Mouse (Mus musculus): ENCODE data around the gene Exoc3l. TPM values are rescaled to one million over a fixed set of nuclear protein-coding genes. Genes with fewer than 3 reads are reported as not detected.

The Exoc3l gene
- total RNA-seq (2014; fragmentation: Nextera tagmentation) = not detected in 2 replicates
- total RNA-seq (2017) = 0.60 and 2.5 TPM in 2 replicates

DNA sequence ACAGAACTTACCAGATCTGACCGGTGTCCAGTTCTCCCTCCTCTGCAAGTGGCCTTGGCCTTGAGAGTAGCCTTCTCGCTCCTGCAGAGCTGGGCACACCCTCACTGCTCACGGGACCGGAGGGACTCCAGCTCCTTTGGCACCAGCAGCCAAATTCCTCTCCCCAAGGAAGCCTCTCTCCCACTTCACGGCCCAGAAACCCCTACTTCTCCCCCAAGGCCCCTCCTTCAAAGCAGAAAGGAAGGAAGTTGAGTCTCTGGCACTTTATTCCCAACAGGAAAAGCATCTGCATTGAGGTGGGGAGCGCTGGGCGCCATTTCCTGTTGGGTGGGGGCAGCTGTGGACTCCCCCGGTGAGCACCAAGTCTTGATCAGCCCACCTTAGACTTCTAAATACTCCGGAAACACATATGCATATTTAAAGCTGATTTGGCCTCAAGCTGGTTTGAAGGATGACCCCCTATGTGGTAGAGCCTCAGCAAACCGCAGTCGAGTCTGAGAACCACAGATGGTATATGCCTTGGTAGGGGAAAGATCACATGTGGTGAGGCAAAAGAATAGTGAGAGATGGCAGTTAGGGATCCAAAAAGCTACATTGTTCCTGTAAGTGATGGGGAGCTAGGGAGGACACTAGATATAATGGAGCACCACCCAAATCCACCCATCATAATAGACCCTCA is at the start of gene Exoc3l:
TSS of gene Exoc3l (minus strand) at position 207 of the 679 bp plus-strand sequence.
- 0 out of 2 replicates have a peak, but pooled peaks have one; percentile 10 for ATAC-seq (replicated peaks; ENCODE audit: poor library complexity, severe bottlenecking)

DNA sequence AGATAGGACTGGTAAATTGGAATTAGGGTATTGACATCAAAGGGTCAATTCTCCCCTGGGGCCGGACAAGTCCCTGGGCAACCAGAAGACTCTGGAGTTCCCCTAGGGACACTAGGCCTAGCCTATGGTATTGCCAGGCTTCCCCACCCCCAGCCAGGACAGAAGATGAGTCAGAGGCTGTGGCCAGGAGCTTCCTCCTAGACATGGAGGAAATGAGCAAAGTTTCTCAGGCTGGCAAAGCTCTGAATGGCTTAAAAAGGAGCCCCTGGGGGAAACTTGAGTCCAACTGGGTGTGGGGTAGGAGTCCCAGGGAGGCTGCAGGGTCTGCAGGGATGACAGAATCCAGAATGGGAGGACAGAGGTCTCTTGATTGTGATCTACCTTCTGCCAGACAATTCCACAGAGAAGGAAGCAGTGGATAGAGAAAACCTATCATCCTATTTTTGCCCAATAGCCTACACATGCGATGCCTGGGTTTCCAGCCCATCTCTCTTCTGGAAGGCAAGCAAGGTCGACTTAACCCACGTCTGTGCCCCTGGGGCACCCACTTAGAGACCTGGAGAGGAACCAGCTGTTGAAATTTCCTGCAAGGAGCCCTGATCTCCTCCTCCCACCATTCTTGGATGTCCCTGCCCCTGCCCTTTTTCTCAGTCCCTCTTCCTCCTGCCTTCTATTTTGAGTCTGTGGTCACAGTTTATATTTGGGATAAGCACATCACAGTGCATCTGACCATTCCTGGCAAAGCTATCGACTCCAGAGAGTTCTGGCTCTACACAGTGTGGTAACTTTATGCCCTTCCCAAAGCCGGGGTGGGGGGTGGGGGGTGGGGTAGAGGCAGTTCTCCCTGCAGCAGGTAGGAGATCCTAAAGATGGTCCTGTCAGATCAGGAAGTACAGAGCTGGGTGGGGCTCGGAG is 49.4 kb upstream of the Exoc3l start:
- peak; percentile 60 for ATAC-seq (replicated peaks; ENCODE audit: poor library complexity, severe bottlenecking)

DNA sequence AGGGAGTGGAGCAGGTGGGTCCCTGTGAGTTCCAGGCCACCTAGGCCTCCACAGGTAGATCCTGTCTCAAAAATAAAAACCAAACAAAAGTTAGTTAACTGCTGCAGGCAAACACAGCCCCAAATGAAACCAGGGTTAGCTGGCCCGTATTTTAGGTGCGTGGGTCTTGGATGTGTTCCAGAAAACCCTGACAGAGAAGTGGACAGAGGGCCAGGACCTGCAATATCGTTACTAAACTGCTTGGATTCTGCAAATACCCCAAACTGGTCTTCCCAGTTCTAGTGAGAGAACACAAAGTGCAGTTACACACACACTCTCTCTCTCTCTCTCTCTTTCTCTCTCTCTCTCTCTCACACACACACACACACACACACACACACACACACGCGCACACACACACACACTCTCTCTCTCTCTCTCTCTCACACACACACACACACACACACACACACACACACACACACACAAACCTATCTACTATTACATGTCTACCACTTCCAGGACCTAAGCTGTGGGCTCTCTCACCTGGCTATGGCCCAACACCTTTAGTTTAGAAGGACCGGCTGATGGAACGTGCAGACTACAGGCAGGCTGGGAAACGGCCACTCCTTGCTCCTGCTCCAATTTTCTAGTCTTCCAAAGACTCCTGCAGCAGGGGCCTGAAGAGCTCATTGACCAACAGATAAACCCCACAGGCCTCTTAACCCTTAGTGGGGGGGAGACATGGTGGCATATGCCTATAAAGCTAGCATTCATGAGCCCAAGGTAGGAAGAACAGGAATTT is 48.1 kb upstream of the Exoc3l start:
- ATAC-seq (replicated peaks; ENCODE audit: poor library complexity, severe bottlenecking) = no peak

DNA sequence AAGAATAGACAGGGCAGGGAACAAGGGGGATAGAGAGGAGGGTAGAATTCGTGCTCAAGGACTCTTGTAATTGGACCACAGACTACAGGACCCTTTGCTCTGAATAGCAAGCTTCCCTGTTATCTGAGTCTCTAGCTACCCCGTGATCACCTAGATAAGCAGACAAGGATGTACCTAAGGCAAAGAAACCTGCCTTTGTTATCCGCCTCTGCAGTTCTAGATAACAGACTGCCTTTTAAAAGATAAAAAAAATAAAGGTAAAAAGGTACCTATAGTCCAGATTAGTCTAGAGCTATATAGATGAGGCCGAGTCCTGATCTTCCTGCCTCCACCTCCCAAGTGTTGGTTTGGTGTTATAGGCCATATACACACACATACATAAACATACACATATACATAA is 46.9 kb upstream of the Exoc3l start:
- no peak for ATAC-seq (replicated peaks; ENCODE audit: poor library complexity, severe bottlenecking)

DNA sequence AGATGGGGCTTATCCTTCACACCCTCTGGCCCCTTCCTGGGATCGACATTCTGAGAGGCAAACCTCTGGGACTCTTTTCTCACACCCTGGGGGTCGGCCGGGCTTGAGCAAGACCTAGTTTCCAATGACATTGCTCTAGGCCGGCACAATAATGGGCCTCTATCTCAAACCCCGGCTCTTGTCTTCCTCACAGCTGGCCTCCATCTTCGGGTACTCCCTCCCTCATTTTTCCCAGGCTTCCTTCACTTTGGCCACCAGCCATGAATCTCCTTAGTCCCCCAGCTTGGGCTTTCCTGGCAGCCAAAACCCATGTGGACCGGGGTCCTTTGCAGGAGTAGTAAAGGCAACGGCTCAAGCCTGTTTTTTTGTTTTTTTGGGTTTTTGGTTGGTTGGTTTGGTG is 45.5 kb upstream of the Exoc3l start:
- ATAC-seq (replicated peaks; ENCODE audit: poor library complexity, severe bottlenecking) = no peak

DNA sequence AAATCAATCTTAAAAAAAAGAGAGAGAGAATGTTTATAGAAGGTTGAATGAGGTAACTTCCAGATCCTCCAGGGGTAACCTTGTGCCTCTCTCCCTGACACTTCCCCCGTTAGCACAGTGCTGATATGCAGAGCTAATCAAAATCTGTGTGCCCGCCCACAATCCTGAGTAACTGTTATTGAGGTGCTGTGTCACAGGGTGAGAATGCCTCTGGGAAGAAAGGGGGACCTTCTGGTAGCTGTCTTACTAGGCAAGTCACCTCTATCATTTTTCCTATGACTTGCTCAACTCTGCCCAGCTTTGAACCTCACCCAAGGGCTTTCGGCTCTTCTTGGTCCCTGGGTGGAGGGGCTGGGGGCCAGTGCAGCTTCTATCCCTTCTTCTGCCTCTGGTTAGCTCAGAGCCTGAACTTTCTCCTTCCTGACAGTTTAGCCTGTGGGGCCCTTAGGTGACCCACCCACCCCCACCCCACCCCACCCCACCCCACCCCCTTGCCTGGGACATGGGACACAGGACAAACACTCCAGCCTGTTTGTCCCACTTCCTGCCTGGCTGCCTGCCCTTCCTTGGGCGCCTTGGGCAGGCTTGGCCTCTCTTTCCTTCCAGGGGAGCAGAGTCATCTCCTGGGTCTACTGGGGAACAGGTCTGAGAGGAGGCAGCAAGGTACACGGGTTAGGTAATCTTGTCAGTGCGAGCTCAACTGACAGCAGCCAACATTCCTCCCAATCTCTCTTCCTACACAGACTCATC is 44.2 kb upstream of the Exoc3l start:
- ATAC-seq (replicated peaks; ENCODE audit: poor library complexity, severe bottlenecking) = peak; percentile 47

DNA sequence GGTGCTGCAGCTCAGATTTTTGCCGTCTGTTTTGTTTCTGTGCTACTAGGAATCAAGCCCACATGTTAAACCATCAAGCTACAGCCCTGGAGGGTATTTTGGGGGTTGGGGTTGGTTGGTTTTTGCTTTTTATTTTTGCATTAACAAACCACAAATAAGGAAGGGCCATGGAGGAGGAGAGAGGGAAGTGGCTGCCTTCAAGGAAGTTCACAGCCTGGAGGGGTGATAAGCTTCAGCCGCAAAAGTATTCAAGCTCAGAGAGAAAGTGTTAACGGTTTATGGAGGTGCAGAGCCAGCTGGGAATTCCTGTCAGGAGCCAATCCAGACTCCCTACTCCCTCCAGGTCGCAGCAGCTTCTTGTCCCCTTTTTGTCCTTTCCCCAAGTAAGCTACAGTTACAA is 43.1 kb upstream of the Exoc3l start:
- ATAC-seq (replicated peaks; ENCODE audit: poor library complexity, severe bottlenecking) = peak; percentile 65

DNA sequence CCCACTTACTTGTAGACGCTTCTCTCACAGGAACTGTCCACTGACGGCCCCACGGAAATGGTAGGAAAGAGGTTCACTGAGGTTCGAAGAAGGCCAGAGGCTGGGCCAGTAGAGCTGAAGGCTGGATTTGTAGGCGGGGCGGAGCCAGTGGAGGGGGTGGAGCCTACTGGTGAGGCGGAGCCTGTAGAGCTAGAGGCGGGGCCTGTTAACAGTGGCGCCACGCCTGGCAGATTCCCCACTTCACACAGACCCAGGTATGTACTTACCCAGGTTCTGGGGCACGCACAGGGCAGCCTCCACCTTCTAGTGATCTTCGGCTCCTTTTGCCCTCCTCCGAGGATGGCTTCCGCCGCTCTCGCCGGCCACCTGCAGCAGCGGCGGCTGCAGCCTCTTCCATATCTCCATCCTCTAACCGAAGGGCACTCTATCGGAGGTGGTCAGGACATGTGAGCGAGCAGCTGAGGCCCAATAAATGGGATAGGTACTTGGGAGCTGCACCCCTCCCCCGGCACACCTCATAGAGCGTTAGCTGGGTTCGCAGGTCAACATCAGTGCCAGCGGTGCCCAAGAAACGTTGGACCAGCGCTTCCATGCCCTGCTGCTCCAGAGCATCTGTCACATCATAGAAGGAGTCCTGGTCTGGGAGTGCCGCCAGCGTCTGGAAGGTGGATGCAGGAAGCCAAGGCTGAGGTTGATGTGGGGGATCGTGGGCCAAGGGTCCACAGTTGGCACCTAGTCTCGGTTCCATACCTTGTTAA is 40.7 kb upstream of the Exoc3l start:
- ATAC-seq (replicated peaks; ENCODE audit: poor library complexity, severe bottlenecking) = no peak

DNA sequence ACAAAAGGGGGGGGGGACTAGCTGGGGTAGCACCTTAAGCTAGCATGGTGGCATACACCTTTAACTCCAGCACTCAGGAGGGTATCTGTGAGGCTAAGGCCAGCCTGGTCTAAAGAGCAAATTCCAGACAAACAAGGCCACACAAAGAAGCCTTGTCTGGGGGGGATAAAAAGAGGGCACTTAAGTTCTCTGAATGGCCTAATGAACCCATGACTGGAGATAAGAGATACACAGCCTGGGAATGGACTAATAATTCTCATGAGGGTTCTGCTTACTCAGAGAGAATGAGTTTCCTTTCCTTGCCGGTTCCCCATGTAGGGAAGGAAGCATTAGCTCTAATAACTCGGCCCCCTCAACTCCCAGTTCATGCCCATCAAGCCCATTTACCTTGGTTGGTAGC is 36.6 kb upstream of the Exoc3l start:
- no peak for ATAC-seq (replicated peaks; ENCODE audit: poor library complexity, severe bottlenecking)

DNA sequence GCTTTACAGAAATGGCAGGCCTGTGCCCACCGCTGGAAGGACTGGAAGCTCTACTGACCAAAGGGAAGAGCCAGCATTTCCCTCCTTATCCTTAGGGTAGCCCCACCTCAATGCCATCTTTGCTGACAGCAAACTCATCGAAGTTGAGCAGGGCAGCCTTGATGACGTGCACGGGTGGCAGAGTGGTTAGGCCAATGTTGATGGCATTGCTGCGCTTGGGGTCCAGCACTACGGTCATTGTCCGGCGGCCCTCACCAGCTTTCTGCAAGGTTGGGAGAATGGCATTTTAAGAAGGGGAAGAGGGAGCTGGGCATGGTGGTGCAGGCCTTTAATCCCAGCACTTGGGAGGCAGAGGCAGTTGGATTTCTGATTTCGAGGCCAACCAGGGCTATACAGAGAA is 36.0 kb upstream of the Exoc3l start:
- ATAC-seq (replicated peaks; ENCODE audit: poor library complexity, severe bottlenecking) = no peak

DNA sequence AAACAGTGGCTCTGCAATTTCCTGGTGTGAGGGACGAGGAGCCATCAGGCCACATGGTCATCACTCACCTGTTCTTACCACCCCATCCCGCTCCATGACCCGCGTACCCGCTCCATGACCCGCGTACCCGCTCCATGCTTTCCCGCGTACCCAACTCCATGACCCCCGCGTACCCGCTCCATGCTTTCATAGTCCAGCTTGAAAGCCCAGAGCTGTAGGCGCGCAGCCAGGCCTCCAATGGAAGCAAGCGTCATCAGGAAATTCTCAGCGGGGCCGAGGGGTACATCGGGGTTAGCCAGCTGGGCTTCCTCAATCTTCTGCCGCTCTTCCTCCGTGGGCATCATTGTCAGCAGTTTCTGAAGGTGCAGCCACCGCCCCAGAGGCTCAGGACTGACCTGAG is 35.6 kb upstream of the Exoc3l start:
- no peak for ATAC-seq (replicated peaks; ENCODE audit: poor library complexity, severe bottlenecking)

DNA sequence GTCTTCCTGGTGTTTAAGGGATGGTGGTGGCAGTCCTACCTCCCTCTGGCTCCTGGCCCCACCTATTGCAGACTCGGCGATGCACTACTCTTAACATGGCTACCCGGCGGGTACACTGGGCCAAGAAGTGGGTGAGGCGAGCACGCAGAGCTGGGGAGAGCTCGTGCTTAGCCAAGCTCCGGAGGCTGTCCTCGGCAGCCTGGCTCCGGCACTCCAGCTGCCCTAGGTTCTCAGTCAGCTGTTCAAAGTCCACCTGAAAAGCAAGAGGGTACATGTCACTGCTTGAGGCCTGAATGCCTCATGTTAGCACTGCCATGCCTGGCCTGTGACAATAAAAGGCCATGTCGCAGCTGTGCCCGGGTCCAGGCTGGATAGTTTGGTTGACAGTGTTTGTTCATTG is 34.4 kb upstream of the Exoc3l start:
- no peak for ATAC-seq (replicated peaks; ENCODE audit: poor library complexity, severe bottlenecking)

DNA sequence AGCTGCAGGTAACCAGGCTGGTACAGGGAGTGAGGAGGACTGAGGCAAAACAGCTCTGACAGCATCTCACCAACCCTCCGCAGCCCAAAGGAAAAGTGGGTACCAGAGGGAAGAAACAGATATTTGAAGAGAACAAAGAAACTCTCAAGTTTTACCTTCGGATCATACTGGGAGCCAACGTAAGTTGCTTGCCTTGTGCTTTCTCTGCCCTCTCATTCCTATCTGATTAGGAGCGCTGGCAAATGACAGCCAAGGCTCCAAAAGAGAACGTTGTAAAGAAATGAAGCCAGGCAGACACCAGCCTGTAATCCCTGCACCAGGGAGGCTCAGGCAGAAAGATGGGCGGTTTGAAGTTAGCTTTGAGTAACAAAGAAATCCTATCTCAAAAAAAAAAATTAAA is 31.1 kb upstream of the Exoc3l start:
- no peak for ATAC-seq (replicated peaks; ENCODE audit: poor library complexity, severe bottlenecking)

DNA sequence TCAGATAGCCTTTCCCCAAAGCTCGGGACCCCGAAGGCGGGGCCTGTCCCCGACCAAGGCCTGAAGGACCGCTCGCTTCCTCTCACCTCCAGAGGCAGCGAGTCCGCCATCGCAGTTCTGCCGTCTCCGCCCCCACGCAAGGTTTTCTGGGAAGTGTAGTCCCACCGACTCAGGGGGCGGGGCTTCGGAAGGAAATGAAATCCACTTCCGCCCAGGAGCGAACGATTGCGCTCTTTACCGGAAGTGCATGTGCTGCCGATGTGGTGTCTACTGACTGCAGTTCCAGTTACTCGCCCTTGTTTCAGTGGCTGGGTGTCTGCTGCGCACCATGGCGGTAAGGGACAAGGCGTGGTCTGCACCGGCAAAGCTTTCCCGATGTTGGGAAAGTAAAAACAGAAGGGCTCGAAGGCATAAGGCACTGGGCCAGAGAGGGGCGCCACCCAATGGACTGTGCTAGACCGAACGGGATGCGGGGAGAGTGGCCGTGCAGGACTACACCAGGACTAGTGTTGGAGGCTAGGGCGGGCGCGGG is 30.3 kb upstream of the Exoc3l start, which contains the start of the genes Lrrc29 and Tmem208:
TSS of gene Lrrc29 (minus strand) at position 138 of the 532 bp plus-strand sequence.
TSS of gene Tmem208 (plus strand) at position 214 of the 532 bp plus-strand sequence.
- peak; percentile 94 for ATAC-seq (replicated peaks; ENCODE audit: poor library complexity, severe bottlenecking)

DNA sequence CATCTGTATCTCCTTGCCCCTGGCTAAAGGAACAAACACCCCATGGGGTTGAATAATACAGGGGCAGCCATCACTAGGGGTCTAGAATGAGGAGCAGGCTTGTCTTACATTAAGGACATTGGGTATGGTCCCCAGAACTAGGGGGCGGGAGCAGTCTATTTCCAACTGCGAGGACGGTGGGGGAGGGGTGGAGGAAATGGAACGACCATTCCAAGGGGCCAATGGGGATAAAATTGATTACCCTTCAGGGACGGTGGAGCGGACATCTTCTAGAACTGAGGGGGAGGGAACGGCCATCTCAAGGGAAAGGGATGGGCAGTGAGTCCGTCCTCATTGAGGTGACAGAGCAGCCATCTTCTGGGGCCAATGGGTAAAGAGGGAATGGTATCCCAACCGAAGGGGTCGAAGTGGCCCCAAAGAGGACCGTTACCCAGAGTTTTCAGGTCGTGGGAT is 29.8 kb upstream of the Exoc3l start:
- ATAC-seq (replicated peaks; ENCODE audit: poor library complexity, severe bottlenecking) = no peak

DNA sequence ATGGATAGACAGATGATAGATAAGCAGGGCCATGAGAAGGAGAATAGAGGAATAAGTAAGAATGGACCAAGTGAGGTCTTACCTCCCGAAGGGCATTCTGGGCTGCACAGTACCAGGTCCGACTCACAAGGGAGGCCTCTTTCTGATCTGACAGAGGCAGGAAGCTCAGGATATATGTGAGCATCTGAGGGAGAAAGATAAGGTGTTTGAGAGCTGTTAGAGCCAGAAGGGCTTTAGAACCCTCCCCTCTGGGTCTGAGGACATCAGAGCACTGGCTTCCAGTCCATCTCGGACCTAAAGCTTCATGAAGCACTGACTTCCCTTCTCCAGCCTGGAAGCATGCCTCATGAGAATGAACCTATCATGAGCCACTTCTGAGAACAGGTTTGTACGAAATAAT is 27.3 kb upstream of the Exoc3l start:
- ATAC-seq (replicated peaks; ENCODE audit: poor library complexity, severe bottlenecking) = no peak

DNA sequence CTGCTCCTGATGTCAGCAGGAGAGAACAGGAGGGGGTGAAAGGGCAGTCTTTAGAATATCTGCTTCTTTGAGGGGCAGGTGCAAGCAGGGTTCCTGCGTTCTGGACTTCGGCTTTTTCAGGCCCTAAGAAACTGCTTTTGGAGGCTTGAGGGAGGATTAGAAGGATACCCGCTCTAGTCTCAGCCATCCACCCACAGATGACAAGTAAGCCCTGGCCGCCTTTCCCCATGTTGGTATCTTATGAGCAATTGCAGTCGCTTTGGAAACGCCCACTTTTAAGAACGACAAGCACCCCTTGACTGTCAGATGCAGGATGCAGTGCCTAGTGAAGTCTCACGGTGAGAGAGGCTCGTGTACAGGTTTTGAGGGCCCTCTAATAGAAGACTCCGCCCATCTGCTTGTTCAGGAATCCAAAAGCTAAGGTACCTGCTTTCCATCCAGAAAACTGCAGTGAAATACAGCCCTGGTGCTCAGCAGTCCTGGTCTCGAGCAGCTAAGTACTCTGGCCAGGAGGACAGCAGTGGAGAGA is 22.8 kb upstream of the Exoc3l start:
- no peak for ATAC-seq (replicated peaks; ENCODE audit: poor library complexity, severe bottlenecking)

DNA sequence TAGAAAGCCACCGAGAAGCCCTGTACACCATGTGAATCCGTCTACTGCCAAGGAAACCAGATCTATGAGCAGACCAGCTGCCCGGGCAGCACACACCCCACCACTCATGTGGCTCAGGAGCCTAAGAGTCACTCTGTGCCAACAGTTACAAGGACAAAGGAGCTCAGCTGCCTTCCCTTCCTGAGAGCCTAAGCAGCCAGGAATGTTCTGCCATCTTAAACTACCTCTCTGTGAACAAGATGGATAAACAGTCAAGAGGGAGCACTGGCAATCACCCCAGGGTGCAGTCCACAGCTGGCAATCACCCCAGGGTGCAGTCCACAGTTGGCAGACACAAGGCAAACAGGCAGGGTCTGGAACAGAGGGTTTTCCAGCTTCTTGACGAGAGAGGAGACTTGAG is 22.0 kb upstream of the Exoc3l start:
- no peak for ATAC-seq (replicated peaks; ENCODE audit: poor library complexity, severe bottlenecking)

Measured in granulocyte monocyte progenitor cell, adult 5-6 weeks (primary cell).